Mouse (Mus musculus) bone marrow, adult 2 months (tissue): ENCODE results near the gene Rragd.

ENCODE experiments used
- CTCF ChIP-seq: fragments of 200-500 bp; IDR thresholded peaks from 2 replicates; pipeline ENCODE4 v1.5.1; 2011; ENCODE audit warnings: low read length, control low read depth; ENCODE audit not compliant: control insufficient read depth, insufficient read depth
- POLR2A ChIP-seq: fragments of 200-500 bp; IDR thresholded peaks from 2 replicates; pipeline ENCODE4 v1.6.1; 2011; ENCODE audit warnings: low read depth, mild to moderate bottlenecking, control low read depth, low read length, borderline replicate concordance; ENCODE audit not compliant: control insufficient read depth

DNA sequence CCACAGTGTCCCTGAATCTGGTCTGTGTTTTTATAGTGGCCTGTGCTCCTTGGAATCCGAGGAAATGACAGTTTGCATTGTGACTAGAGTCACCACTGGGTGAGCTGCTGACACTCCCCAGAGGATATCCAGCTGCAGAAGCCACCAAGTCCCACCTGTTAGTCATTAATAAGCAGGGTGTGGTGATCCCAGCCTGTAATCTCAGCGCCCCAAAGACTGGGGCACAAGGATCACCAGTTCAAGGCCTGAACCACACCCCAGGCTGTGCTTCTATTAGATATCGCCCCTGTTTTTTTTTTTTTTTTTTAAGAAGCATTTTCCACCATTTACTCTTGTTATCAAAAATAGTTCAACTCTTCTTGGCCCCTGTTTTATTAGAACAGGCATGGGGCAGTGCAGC is 4.2 kb downstream of the Rragd start:
- TF ChIP-seq CTCF (no peak), POLR2A (no peak)
